Mouse (Mus musculus): Measurements from ENCODE around the gene Mapk12.

Mapk12 gene

GRCm38 (mm10) chr15:89170102-89170501, 29.6 kb upstream of the Mapk12 start:
- no peak for DNase-seq (ENCODE audit: low spot score)

GRCm38 (mm10) chr15:89169431-89169830, 28.9 kb upstream of the Mapk12 start:
- DNase-seq (ENCODE audit: low spot score): peak; percentile 90

GRCm38 (mm10) chr15:89168922-89169321, 28.4 kb upstream of the Mapk12 start:
- DNase-seq (ENCODE audit: low spot score): no peak

GRCm38 (mm10) chr15:89165478-89165877, 25.0 kb upstream of the Mapk12 start:
- no peak for DNase-seq (ENCODE audit: low spot score)

GRCm38 (mm10) chr15:89161397-89161796, 20.9 kb upstream of the Mapk12 start:
- DNase-seq (ENCODE audit: low spot score): peak; percentile 80

- DNase-seq (ENCODE audit: low spot score): no peak
Observed at GRCm38 (mm10) chr15:89158516-89158915, 18.0 kb upstream of the Mapk12 start.

- DNase-seq (ENCODE audit: low spot score): peak; percentile 68
Observed at GRCm38 (mm10) chr15:89157954-89158353, 17.5 kb upstream of the Mapk12 start.

GRCm38 (mm10) chr15:89152312-89152711, 11.8 kb upstream of the Mapk12 start:
- DNase-seq (ENCODE audit: low spot score): no peak

- DNase-seq (ENCODE audit: low spot score): no peak
Observed at GRCm38 (mm10) chr15:89150041-89150390, 9.5 kb upstream of the Mapk12 start.

GRCm38 (mm10) chr15:89149271-89150040, 9.0 kb upstream of the Mapk12 start, which contains the start of gene Mapk11:
Gene Mapk11 (minus strand): TSS chr15:89149628.
- no peak for DNase-seq (ENCODE audit: low spot score)

- no peak for DNase-seq (ENCODE audit: low spot score)
Observed at GRCm38 (mm10) chr15:89148496-89149270, 8.2 kb upstream of the Mapk12 start.

- DNase-seq (ENCODE audit: low spot score): no peak
Observed at GRCm38 (mm10) chr15:89147895-89148294, 7.4 kb upstream of the Mapk12 start.

- no peak for DNase-seq (ENCODE audit: low spot score)
Observed at GRCm38 (mm10) chr15:89147456-89147855, 7.0 kb upstream of the Mapk12 start.

GRCm38 (mm10) chr15:89147024-89147423, 6.5 kb upstream of the Mapk12 start:
- peak; percentile 56 for DNase-seq (ENCODE audit: low spot score)

- peak; percentile 74 for DNase-seq (ENCODE audit: low spot score)
Observed at GRCm38 (mm10) chr15:89146537-89146936, 6.0 kb upstream of the Mapk12 start.

GRCm38 (mm10) chr15:89145813-89146350, 5.4 kb upstream of the Mapk12 start:
- DNase-seq (ENCODE audit: low spot score): no peak

- DNase-seq (ENCODE audit: low spot score): no peak
Observed at GRCm38 (mm10) chr15:89144965-89145364, 4.5 kb upstream of the Mapk12 start.

- no peak for DNase-seq (ENCODE audit: low spot score)
Observed at GRCm38 (mm10) chr15:89143134-89143533, 2.6 kb upstream of the Mapk12 start.

- no peak for DNase-seq (ENCODE audit: low spot score)
Observed at GRCm38 (mm10) chr15:89141905-89142304, 1.4 kb upstream of the Mapk12 start.

GRCm38 (mm10) chr15:89141443-89141842, 940 bp upstream of the Mapk12 start:
- DNase-seq (ENCODE audit: low spot score): no peak

- peak; percentile 82 for DNase-seq (ENCODE audit: low spot score)
Observed at GRCm38 (mm10) chr15:89140048-89140658, 350 bp downstream of the Mapk12 start.

GRCm38 (mm10) chr15:89138531-89138930, 2.0 kb downstream of the Mapk12 start:
- DNase-seq (ENCODE audit: low spot score): no peak

- DNase-seq (ENCODE audit: low spot score): no peak
Observed at GRCm38 (mm10) chr15:89138046-89138405, 2.5 kb downstream of the Mapk12 start.

Data from urinary bladder, postnatal 14 days (tissue).